Mouse (Mus musculus) embryonic facial prominence, embryonic 15.5 days (tissue): ENCODE results near the gene Ldlrap1. TPM values are rescaled to one million over a fixed set of nuclear protein-coding genes. Genes with fewer than 3 reads are reported as not detected.

Experiments
- ATAC-seq: fragments of 200-750 bp; cut with Nextera tagmentation; 2 replicates; pipeline ENCODE4 v1.8.0; 2017; ENCODE audit warnings: low read depth, moderate TSS enrichment; ENCODE audit not compliant: insufficient number of reproducible peaks, low FRiP score, low TSS enrichment
- H3K27ac ChIP-seq: fragments of 300-500 bp; sonication (generic); replicated peaks from 2 replicates; pipeline ENCODE4 v1.5.1; 2015; ENCODE audit warnings: mild to moderate bottlenecking, inconsistent platforms
- H3K27me3 ChIP-seq: fragments of 300-500 bp; sonication (generic); 2 replicates; pipeline ENCODE4 v1.6.1; 2015; ENCODE audit warnings: inconsistent platforms
- H3K36me3 ChIP-seq: fragments of 300-500 bp; sonication (generic); 2 replicates; pipeline ENCODE4 v1.6.1; 2015; ENCODE audit warnings: mild to moderate bottlenecking, inconsistent platforms
- H3K4me1 ChIP-seq: fragments of 300-500 bp; sonication (generic); 2 replicates; pipeline ENCODE4 v1.6.1; 2015; ENCODE audit warnings: inconsistent platforms
- H3K4me2 ChIP-seq: fragments of 300-500 bp; sonication (generic); replicated peaks from 2 replicates; pipeline ENCODE4 v1.6.1; 2015; ENCODE audit warnings: mild to moderate bottlenecking, inconsistent platforms
- H3K4me3 ChIP-seq: fragments of 300-500 bp; sonication (generic); replicated peaks from 2 replicates; pipeline ENCODE4 v1.5.1; 2015; ENCODE audit warnings: mild to moderate bottlenecking, inconsistent platforms
- H3K9ac ChIP-seq: fragments of 300-500 bp; sonication (generic); 2 replicates; pipeline ENCODE4 v1.6.1; 2015; ENCODE audit warnings: inconsistent platforms
- H3K9me3 ChIP-seq: fragments of 300-500 bp; sonication (generic); replicated peaks from 2 replicates; pipeline ENCODE4 v1.6.1; 2016; ENCODE audit warnings: inconsistent platforms
- WGBS: fragments of 180-500 bp; shearing (Covaris S2); methylation state at CpG from one replicate; pipeline ENCODE4 v1.1.7; 2015; 5-methylcytosine and 5-hydroxymethylcytosine counted together
- polyA plus RNA-seq: library from polyadenylated mRNA; unstranded; fragments of >200 nt; fragmentation: Nextera tagmentation; extraction: Ambion mirVana; gene quantifications from 2 replicates; pipeline ENCODE4 v1.2.1, GENCODE M21; 2015

Ldlrap1 gene
- polyA plus RNA-seq, 1 experiment from 2014 or later: 37.6 TPM

- 58% methylated on average over 21 of the region's 21 CpGs for WGBS
- no peaks in the 10 kb centered on the region for H3K9me3 ChIP-seq
- no peak overlapping the region for H3K4me3 ChIP-seq
- H3K27ac ChIP-seq: peak overlapping the region; percentile 58
- H3K4me2 ChIP-seq: no peak overlapping the region
- ATAC-seq: no peak
- peaks cover 4% of the 10 kb centered on the region; the same call in 1 of the 2 replicates for H3K27me3 ChIP-seq
- H3K36me3 ChIP-seq: peaks cover 57% of the 10 kb centered on the region
- H3K9ac ChIP-seq: no peak overlapping the region
- peaks cover 58% of the 10 kb centered on the region for H3K4me1 ChIP-seq
These were observed 18.4 kb downstream of the Ldlrap1 start for GRCm38 (mm10) chr4:134749301-134750030.

- no peak for ATAC-seq
- H3K27me3 ChIP-seq: no peaks in the 10 kb centered on the region
- H3K4me1 ChIP-seq: peaks cover 42% of the 10 kb centered on the region
- 80% methylated on average over 16 of the region's 16 CpGs for WGBS
- H3K4me2 ChIP-seq: no peak overlapping the region
- H3K9ac ChIP-seq: no peak overlapping the region
- H3K9me3 ChIP-seq: no peaks in the 10 kb centered on the region
- no peak overlapping the region for H3K4me3 ChIP-seq
- peaks cover 42% of the 10 kb centered on the region for H3K36me3 ChIP-seq
- H3K27ac ChIP-seq: 0 out of 2 replicates have a peak overlapping the region, but pooled peaks have one; percentile 17
These were observed 21.7 kb downstream of the Ldlrap1 start for GRCm38 (mm10) chr4:134745900-134746661.

- Histone ChIP-seq H3K27ac (peak overlapping the region; percentile 65), H3K9ac (no peak overlapping the region), H3K27me3 (no peaks in the 10 kb centered on the region), H3K4me1 (peaks cover 23% of the 10 kb centered on the region), H3K4me3 (no peak overlapping the region), H3K36me3 (peaks cover 39% of the 10 kb centered on the region), H3K9me3 (no peaks in the 10 kb centered on the region), H3K4me2 (no peak overlapping the region)
- WGBS: 23% methylated on average over 16 of the region's 16 CpGs
- ATAC-seq: 0 out of 2 replicates have a peak, but pooled peaks have one; percentile 1
These were observed 23.8 kb downstream of the Ldlrap1 start for GRCm38 (mm10) chr4:134743881-134744633.

GRCm38 (mm10) chr4:134741949-134742348, 25.9 kb downstream of the Ldlrap1 start:
- Histone ChIP-seq H3K9ac (no peak overlapping the region), H3K27ac (no peak overlapping the region), H3K36me3 (peaks cover 18% of the 10 kb centered on the region), H3K9me3 (no peaks in the 10 kb centered on the region), H3K4me3 (no peak overlapping the region), H3K4me2 (no peak overlapping the region), H3K4me1 (peaks cover 31% of the 10 kb centered on the region), H3K27me3 (no peaks in the 10 kb centered on the region)
- 85% methylated on average over 8 of the region's 8 CpGs for WGBS
- ATAC-seq: no peak

GRCm38 (mm10) chr4:134740186-134740585, 27.6 kb downstream of the Ldlrap1 start:
- Histone ChIP-seq H3K9ac (no peak overlapping the region), H3K4me2 (no peak overlapping the region), H3K9me3 (no peaks in the 10 kb centered on the region), H3K4me3 (no peak overlapping the region), H3K27ac (no peak overlapping the region), H3K36me3 (0 out of 2 replicates have a peak, but pooled peaks cover 2% of the 10 kb centered on the region), H3K4me1 (peaks cover 43% of the 10 kb centered on the region), H3K27me3 (no peaks in the 10 kb centered on the region)
- WGBS: 89% methylated on average over 4 of the region's 4 CpGs
- ATAC-seq: no peak

- no peak overlapping the region for H3K4me2 ChIP-seq
- WGBS: 81% methylated on average over 3 of the region's 3 CpGs
- peaks cover 45% of the 10 kb centered on the region for H3K4me1 ChIP-seq
- H3K9ac ChIP-seq: no peak overlapping the region
- no peak overlapping the region for H3K27ac ChIP-seq
- no peaks in the 10 kb centered on the region for H3K36me3 ChIP-seq
- no peaks in the 10 kb centered on the region for H3K9me3 ChIP-seq
- no peaks in the 10 kb centered on the region for H3K27me3 ChIP-seq
- no peak for ATAC-seq
- H3K4me3 ChIP-seq: no peak overlapping the region
These were observed 28.3 kb downstream of the Ldlrap1 start for GRCm38 (mm10) chr4:134739530-134739929.

GRCm38 (mm10) chr4:134737365-134737910, 30.4 kb downstream of the Ldlrap1 start:
- 47% methylated on average over 14 of the region's 14 CpGs for WGBS
- peaks cover 53% of the 10 kb centered on the region for H3K4me1 ChIP-seq
- ATAC-seq: no peak
- no peak overlapping the region for H3K4me3 ChIP-seq
- no peak overlapping the region for H3K27ac ChIP-seq
- H3K27me3 ChIP-seq: no peaks in the 10 kb centered on the region
- H3K9me3 ChIP-seq: no peaks in the 10 kb centered on the region
- no peak overlapping the region for H3K4me2 ChIP-seq
- no peaks in the 10 kb centered on the region for H3K36me3 ChIP-seq
- no peak overlapping the region for H3K9ac ChIP-seq

GRCm38 (mm10) chr4:134736147-134736546, 31.7 kb downstream of the Ldlrap1 start:
- ATAC-seq: no peak
- no peak overlapping the region for H3K4me2 ChIP-seq
- no peaks in the 10 kb centered on the region for H3K27me3 ChIP-seq
- no peak overlapping the region for H3K9ac ChIP-seq
- 16% methylated on average over 7 of the region's 7 CpGs for WGBS
- H3K9me3 ChIP-seq: no peaks in the 10 kb centered on the region
- no peaks in the 10 kb centered on the region for H3K36me3 ChIP-seq
- no peak overlapping the region for H3K4me3 ChIP-seq
- H3K27ac ChIP-seq: peak overlapping the region; percentile 82
- peaks cover 60% of the 10 kb centered on the region for H3K4me1 ChIP-seq

- WGBS: 30% methylated on average over 9 of the region's 9 CpGs
- peak; percentile 26 for ATAC-seq
- H3K4me1 ChIP-seq: peaks cover 74% of the 10 kb centered on the region
These were observed 33.2 kb downstream of the Ldlrap1 start for GRCm38 (mm10) chr4:134734629-134735081.

GRCm38 (mm10) chr4:134734038-134734628, 33.7 kb downstream of the Ldlrap1 start:
- Histone ChIP-seq H3K27ac (peak overlapping the region; percentile 82), H3K9me3 (no peaks in the 10 kb centered on the region), H3K4me2 (peak overlapping the region; percentile 26; the same call in 1 of the 2 replicates), H3K9ac (no peak overlapping the region), H3K4me1 (peaks cover 78% of the 10 kb centered on the region), H3K27me3 (no peaks in the 10 kb centered on the region), H3K4me3 (no peak overlapping the region), H3K36me3 (no peaks in the 10 kb centered on the region)
- ATAC-seq: peak; percentile 81
- 8% methylated on average over 13 of the region's 13 CpGs for WGBS

More at GRCm38 (mm10) chr4:134734629-134735081, 33.2 kb downstream of the Ldlrap1 start:
- Histone ChIP-seq H3K9ac (no peak overlapping the region), H3K4me3 (no peak overlapping the region), H3K4me2 (peak overlapping the region; percentile 26; the same call in 1 of the 2 replicates), H3K36me3 (no peaks in the 10 kb centered on the region), H3K27ac (peak overlapping the region; percentile 82), H3K27me3 (no peaks in the 10 kb centered on the region), H3K9me3 (no peaks in the 10 kb centered on the region)
